Mouse (Mus musculus): ENCODE data around the gene Senp6. TPM values are rescaled to one million over a fixed set of nuclear protein-coding genes. Genes with fewer than 3 reads are reported as not detected.

Senp6 gene
- polyA plus RNA-seq, 1 experiment = 9.8 TPM

DNA sequence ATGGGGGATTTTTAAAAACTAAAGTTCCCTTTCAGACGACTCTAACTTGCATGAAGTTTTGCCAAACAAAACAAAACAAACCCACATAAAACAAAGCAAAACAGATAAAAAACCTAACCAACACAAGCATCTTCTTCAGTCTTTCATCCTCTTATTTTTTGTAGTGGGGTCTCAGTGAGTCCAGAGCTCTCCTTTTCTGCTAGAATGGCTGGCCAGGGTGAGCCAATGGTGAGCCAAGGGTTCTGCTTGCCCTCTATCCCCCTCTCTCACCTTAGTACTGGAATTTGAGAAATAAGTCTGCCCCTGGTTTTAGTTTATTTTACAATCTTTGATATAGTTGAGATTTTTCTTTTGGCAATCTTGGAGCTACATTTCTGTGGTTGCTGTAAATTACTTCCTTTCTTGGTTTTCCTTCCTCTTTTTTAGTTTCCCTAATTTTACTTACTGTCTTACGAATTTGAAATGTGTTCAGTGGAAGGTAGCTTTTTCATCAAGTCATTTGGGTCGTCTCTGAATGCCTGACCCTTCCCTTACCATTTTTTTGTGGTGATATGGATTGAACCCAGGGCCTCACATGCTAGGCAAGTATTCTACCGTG is 96.5 kb downstream of the Senp6 start:
- no peak for TF ChIP-seq POLR2A (IDR thresholded peaks at IDR 0.05; ENCODE audit: low read depth, low read length)
- no peak for TF ChIP-seq CTCF (IDR thresholded peaks at IDR 0.05; ENCODE audit: extremely low read depth, insufficient read depth, insufficient read length, insufficient replicate concordance)
- no peak overlapping the region for H3K4me3 ChIP-seq (ENCODE audit: extremely low read depth, insufficient read depth, insufficient read length)
- 22% methylated on average over 4 of the region's 4 CpGs for WGBS

DNA sequence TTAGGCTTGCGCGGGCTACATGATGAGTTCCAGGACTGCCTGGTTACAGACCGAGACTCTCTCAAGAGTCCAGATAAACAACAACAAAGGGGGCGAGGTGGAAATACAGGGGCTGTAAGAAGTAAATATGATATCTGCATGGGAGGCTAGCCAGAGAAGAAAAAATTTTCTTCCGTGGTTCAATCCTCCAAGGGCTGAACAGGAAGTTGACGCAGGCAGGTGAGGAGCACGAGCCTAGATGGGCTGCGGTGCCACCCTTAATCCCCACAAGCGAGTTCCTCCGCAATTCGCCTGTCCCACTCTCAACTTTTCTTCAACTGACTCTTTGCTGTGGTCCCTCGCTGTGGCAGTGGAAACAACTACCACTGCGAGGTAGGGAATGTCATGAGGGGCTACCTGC is 97.5 kb downstream of the Senp6 start:
- TF ChIP-seq CTCF (IDR thresholded peaks at IDR 0.05; ENCODE audit: extremely low read depth, insufficient read depth, insufficient read length, insufficient replicate concordance) = no peak
- Histone ChIP-seq H3K27me3 (ENCODE audit: control insufficient read depth, insufficient read depth, low read length) (0 out of 2 replicates have a peak, but pooled peaks cover 1% of the 10 kb centered on the region), H3K4me1 (ENCODE audit: control insufficient read depth, insufficient read depth, insufficient read length) (peaks cover 7% of the 10 kb centered on the region), H3K4me3 (ENCODE audit: extremely low read depth, insufficient read depth, insufficient read length) (peak overlapping the region; percentile 77), H3K36me3 (ENCODE audit: control insufficient read depth, insufficient read depth, low read length) (no peaks in the 10 kb centered on the region), H3K27ac (ENCODE audit: insufficient read depth, low read length) (no peak overlapping the region)
- peak in 1 of 2 experiments; percentile 48 for DNase-seq (ENCODE audit: low read depth in 1 of 2, low spot score in 2 of 2)
- WGBS = 4% methylated on average over 13 of the region's 13 CpGs

More for the DNA sequence above, 96.5 kb downstream of the Senp6 start:
- Histone ChIP-seq H3K27me3 (ENCODE audit: control insufficient read depth, insufficient read depth, low read length) (0 out of 2 replicates have a peak, but pooled peaks cover 1% of the 10 kb centered on the region), H3K27ac (ENCODE audit: insufficient read depth, low read length) (no peak overlapping the region), H3K4me1 (ENCODE audit: control insufficient read depth, insufficient read depth, insufficient read length) (peaks cover 7% of the 10 kb centered on the region), H3K36me3 (ENCODE audit: control insufficient read depth, insufficient read depth, low read length) (no peaks in the 10 kb centered on the region)
- no peak for DNase-seq (ENCODE audit: low read depth in 1 of 2, low spot score in 2 of 2)

DNA sequence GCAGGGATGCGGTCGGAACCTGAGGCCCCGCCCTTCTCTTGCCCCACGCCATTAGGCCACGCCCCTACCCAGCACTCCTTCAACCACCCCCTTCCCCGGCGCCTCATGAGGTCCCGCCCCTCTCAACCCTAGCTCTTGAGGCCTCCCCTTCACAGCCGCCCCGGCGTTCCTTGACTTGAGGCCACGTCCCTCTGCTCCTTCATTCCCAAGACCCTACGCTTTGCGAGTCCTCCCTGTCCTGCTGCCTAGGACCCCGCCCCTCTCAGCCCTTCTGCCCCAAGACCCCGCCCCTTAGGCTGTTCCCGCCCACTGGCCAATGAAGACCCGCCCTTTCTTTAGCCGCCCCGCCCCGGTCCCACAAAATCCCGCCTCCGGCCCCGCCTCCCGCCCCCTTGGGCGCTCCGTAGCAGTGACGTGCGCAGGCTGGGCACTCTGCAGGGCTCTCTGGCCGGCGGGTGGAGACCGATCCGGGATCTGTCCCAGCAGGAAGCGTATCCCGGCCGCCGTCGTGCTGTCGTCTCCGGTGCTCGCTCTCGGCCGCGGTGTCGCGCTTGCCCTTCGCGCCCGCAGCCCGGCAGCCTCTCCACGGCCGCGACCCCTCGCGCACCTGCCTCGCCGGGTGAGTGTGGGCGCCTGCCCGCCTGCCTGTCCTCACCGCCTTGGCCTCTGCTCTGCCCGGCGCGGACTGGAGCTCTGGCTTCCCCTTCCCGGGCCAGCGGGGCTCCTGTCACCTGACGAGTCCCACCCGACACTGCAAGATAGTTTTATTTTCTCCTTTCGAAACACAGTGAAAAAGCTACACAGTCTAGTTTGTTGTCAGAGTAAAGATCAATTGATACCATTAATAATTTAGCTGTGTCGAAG is 98.1 kb downstream of the Senp6 start, which contains the start of gene Myo6:
Myo6 (plus strand) TSS at position 421 of the 864 bp plus-strand sequence.
- Histone ChIP-seq H3K27ac (ENCODE audit: insufficient read depth, low read length) (0 out of 2 replicates have a peak within 1 kb of the TSS, but pooled peaks have one; percentile 10), H3K27me3 (ENCODE audit: control insufficient read depth, insufficient read depth, low read length) (0 out of 2 replicates have a peak, but pooled peaks cover 1% of the 10 kb centered on the region), H3K4me3 (ENCODE audit: extremely low read depth, insufficient read depth, insufficient read length) (peak within 1 kb of the TSS; percentile 77), H3K36me3 (ENCODE audit: control insufficient read depth, insufficient read depth, low read length) (no peaks in the 10 kb centered on the region), H3K4me1 (ENCODE audit: control insufficient read depth, insufficient read depth, insufficient read length) (peaks cover 7% of the 10 kb centered on the region)
- WGBS = under 1% methylated on average over 69 of the region's 69 CpGs
- peak; percentile 63 to 80 for DNase-seq (ENCODE audit: low read depth in 1 of 2, low spot score in 2 of 2)
- no peak; the same call in 1 of the 2 replicates for TF ChIP-seq POLR2A (IDR thresholded peaks at IDR 0.05; ENCODE audit: low read depth, low read length)
- TF ChIP-seq CTCF (IDR thresholded peaks at IDR 0.05; ENCODE audit: extremely low read depth, insufficient read depth, insufficient read length, insufficient replicate concordance) = no peak

DNA sequence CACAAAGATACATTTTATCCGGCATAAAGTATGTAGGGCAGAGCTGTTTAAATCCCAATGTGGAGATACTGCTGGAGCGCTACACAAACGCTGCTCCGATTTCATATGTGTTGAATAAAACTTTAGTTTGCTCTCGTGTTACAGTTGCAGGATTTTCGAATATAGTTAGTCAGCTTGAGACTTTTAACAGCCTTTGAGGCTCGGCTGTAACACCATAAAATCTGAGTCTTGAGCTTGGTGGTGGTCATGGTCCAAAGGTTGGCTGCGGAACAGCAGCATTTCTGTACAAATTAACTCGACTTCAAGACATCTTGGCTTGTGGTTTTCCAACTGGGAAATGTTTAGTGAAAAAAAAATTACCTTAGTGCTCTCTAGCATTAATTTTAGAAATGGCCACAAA is 99.0 kb downstream of the Senp6 start:
- DNase-seq (ENCODE audit: low read depth in 1 of 2, low spot score in 2 of 2) = no peak
- 48% methylated on average over 9 of the region's 9 CpGs for WGBS
- no peak overlapping the region for H3K4me3 ChIP-seq (ENCODE audit: extremely low read depth, insufficient read depth, insufficient read length)
- H3K4me1 ChIP-seq (ENCODE audit: control insufficient read depth, insufficient read depth, insufficient read length) = peaks cover 7% of the 10 kb centered on the region
- H3K27me3 ChIP-seq (ENCODE audit: control insufficient read depth, insufficient read depth, low read length) = 0 out of 2 replicates have a peak, but pooled peaks cover under 1% of the 10 kb centered on the region
- no peak overlapping the region for H3K27ac ChIP-seq (ENCODE audit: insufficient read depth, low read length)
- no peaks in the 10 kb centered on the region for H3K36me3 ChIP-seq (ENCODE audit: control insufficient read depth, insufficient read depth, low read length)
- TF ChIP-seq CTCF (IDR thresholded peaks at IDR 0.05; ENCODE audit: extremely low read depth, insufficient read depth, insufficient read length, insufficient replicate concordance) = no peak
- no peak for TF ChIP-seq POLR2A (IDR thresholded peaks at IDR 0.05; ENCODE audit: low read depth, low read length)

DNA sequence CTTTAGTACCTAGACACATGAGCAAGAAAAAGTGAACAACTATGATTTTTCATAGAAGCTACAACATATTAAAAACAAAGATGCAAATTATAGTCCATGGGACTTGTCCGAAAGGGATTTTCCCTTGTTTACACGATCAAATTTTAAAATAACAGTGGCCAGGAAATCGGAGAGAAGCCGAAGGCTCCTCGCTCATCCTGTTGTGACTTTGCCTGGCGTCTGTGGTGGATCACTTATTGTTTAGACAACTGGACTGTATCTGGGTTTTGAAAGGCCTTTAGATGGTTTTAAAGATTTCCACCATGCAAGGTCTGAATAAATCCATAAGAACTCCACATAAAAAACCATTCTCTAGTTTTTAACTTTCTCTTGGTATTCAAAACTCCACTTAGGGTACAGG is 99.7 kb downstream of the Senp6 start:
- no peak overlapping the region for H3K27ac ChIP-seq (ENCODE audit: insufficient read depth, low read length)
- DNase-seq (ENCODE audit: low read depth in 1 of 2, low spot score in 2 of 2) = no peak

DNA sequence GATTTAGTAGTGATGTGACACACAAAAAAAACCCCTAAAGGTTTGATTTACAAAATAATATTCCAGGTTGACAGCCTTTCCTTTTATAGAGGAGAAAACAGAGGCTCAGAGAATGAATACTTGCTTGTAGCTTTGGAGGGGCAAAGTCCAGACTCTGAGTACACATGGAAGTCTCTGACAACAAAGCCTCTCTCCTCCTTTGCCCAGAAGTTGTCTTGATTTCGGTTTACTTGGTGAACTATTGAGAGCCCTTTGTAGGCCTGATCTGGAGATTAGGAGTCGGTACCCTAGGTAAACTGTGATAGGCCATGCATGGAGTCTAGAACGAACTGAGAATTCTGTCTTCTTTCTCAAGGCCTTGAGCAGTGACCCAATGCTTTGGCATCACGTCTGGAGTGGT is 100.4 kb downstream of the Senp6 start:
- no peak for DNase-seq (ENCODE audit: low read depth in 1 of 2, low spot score in 2 of 2)
- 88% methylated on average over 4 of the region's 4 CpGs for WGBS
- H3K4me3 ChIP-seq (ENCODE audit: extremely low read depth, insufficient read depth, insufficient read length) = no peak overlapping the region
- TF ChIP-seq CTCF (IDR thresholded peaks at IDR 0.05; ENCODE audit: extremely low read depth, insufficient read depth, insufficient read length, insufficient replicate concordance) (no peak), POLR2A (IDR thresholded peaks at IDR 0.05; ENCODE audit: low read depth, low read length) (no peak)
- peaks cover 7% of the 10 kb centered on the region for H3K4me1 ChIP-seq (ENCODE audit: control insufficient read depth, insufficient read depth, insufficient read length)
- H3K27me3 ChIP-seq (ENCODE audit: control insufficient read depth, insufficient read depth, low read length) = no peaks in the 10 kb centered on the region
- no peaks in the 10 kb centered on the region for H3K36me3 ChIP-seq (ENCODE audit: control insufficient read depth, insufficient read depth, low read length)
- no peak overlapping the region for H3K27ac ChIP-seq (ENCODE audit: insufficient read depth, low read length)

More for the DNA sequence above, 99.7 kb downstream of the Senp6 start:
- 77% methylated on average over 6 of the region's 6 CpGs for WGBS
- H3K4me1 ChIP-seq (ENCODE audit: control insufficient read depth, insufficient read depth, insufficient read length) = peaks cover 7% of the 10 kb centered on the region
- H3K4me3 ChIP-seq (ENCODE audit: extremely low read depth, insufficient read depth, insufficient read length) = no peak overlapping the region
- no peak for TF ChIP-seq POLR2A (IDR thresholded peaks at IDR 0.05; ENCODE audit: low read depth, low read length)
- no peak for TF ChIP-seq CTCF (IDR thresholded peaks at IDR 0.05; ENCODE audit: extremely low read depth, insufficient read depth, insufficient read length, insufficient replicate concordance)
- H3K36me3 ChIP-seq (ENCODE audit: control insufficient read depth, insufficient read depth, low read length) = no peaks in the 10 kb centered on the region
- H3K27me3 ChIP-seq (ENCODE audit: control insufficient read depth, insufficient read depth, low read length) = no peaks in the 10 kb centered on the region
